Comparison of ENCODE assay signal across 22 mouse cellular contexts in the genomic region with DNA sequence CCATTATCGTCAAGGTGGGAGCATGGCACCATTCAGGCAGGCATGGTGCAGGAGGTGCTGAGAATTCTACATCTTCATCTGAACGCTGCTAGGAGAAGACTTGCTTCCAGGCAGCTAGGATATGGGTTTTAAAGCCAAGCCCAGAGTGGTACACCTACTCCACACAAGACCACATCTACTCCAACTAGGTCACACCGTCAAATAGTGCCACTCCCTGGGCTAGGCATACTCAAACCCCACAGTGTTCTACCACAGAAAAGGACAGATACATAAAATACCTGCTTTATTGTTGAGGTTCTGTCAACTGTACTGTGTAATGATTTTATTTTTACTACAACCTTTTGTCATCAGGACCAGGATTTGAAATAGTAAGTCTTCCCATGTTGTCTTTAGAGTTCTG. TPM values are rescaled to one million over a fixed set of nuclear protein-coding genes. Genes with fewer than 3 reads are reported as not detected.
"Had no signal": no experiment of that assay in that cellular context is flagged by ENCODE, and none has a peak within 500 bp of the region (broad histone marks: within the 10 kb centered on the region; RNA-seq: fewer than 3 reads in every experiment).

No protein-coding gene starts in this region.

- H3K9ac ChIP-seq: intestine, embryonic 15.5 days; kidney, embryonic 15.5 days; lung, embryonic 15.5 days; midbrain, embryonic 13.5 days had no signal

- H3K27me3 ChIP-seq: intestine, embryonic 15.5 days; kidney, embryonic 15.5 days; lung, embryonic 15.5 days; megakaryocyte, embryonic 14.5 days; midbrain, embryonic 13.5 days had no signal

- H3K4me2 ChIP-seq: intestine, embryonic 15.5 days; kidney, embryonic 15.5 days; lung, embryonic 15.5 days; midbrain, embryonic 13.5 days had no signal

- H3K9me3 ChIP-seq: intestine, embryonic 15.5 days; kidney, embryonic 15.5 days; lung, embryonic 15.5 days; megakaryocyte, embryonic 14.5 days; midbrain, embryonic 10.5 days; midbrain, embryonic 13.5 days had no signal

- H3K27ac ChIP-seq: intestine, embryonic 15.5 days; kidney, embryonic 15.5 days; left cerebral cortex, adult 2 months; lung, embryonic 15.5 days; midbrain, embryonic 10.5 days; midbrain, embryonic 13.5 days had no signal

- H3K4me3 ChIP-seq: intestine, embryonic 15.5 days; kidney, embryonic 15.5 days; left cerebral cortex, adult 2 months; lung, embryonic 15.5 days; megakaryocyte, embryonic 14.5 days; midbrain, embryonic 10.5 days; midbrain, embryonic 13.5 days; myocyte had no signal

- DNase-seq: kidney, adult 11 months; kidney, adult 8-10 months; kidney, postnatal 10 days; kidney, postnatal 36 days; layer of hippocampus, postnatal 36 days; lung, adult 18-20 months; lung, postnatal 10 days; lung, postnatal 36 days; right cerebral cortex, postnatal 4 days; spleen, adult 18-20 months; thymus, adult 18-20 months; thymus, postnatal 36 days had no signal

- ATAC-seq: intestine, embryonic 15.5 days; midbrain, embryonic 13.5 days; midbrain, embryonic 16.5 days had no signal

- H3K4me1 ChIP-seq: intestine, embryonic 15.5 days; kidney, embryonic 15.5 days; lung, embryonic 15.5 days; midbrain, embryonic 10.5 days; midbrain, embryonic 13.5 days had no signal

RNA-seq across cellular contexts. Expression of gene Trpm6, which starts 54.7 kb away (rescaled TPM):
- total RNA-seq: monocyte, adult 5-6 weeks had no signal
